Mouse (Mus musculus): ENCODE data around the gene Dph1. TPM values are rescaled to one million over a fixed set of nuclear protein-coding genes. Genes with fewer than 3 reads are reported as not detected.

Dph1 gene
- polyA plus RNA-seq, 1 experiment from 2014 or later, result 23.5 TPM

- 45% methylated on average over 8 of the region's 8 CpGs for WGBS
- H3K9ac ChIP-seq, result no peak overlapping the region
Observed at GRCm38 (mm10) chr11:75201721-75202120, 10.7 kb upstream of the Dph1 start.

DNA sequence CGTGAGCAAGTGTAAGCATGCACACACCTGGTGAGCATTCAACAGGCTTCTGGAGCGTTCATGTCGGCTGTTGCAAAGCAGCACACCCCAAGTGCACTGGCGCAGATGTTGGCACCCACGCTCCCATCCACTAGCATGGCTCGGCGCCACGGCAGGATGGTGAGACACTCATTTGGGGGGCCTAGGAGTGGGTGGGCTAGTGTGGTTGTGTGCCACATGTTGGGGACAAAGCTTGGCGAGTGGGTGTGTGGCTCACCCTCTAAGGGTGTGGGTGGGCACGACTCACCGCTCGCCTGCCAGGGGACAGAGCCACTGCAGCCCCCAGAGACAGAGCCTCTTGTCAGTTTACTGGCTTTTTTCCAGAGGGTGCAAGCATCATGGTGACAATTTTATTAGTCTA lies 9.9 kb upstream of the Dph1 start:
- Histone ChIP-seq H3K4me2 (no peak overlapping the region), H3K9ac (no peak overlapping the region), H3K36me3 (no peaks in the 10 kb centered on the region), H3K9me3 (replicated peaks) (no peaks in the 10 kb centered on the region; the same call in 1 of the 2 replicates), H3K4me3 (no peak overlapping the region), H3K4me1 (replicated peaks) (peaks cover 78% of the 10 kb centered on the region), H3K27me3 (replicated peaks) (peaks cover 14% of the 10 kb centered on the region), H3K27ac (ENCODE audit: poor library complexity, severe bottlenecking) (no peak overlapping the region)
- 88% methylated on average over 12 of the region's 12 CpGs for WGBS
- ATAC-seq (ENCODE audit: insufficient number of reproducible peaks, low FRiP score), result no peak

More at GRCm38 (mm10) chr11:75201721-75202120, 10.7 kb upstream of the Dph1 start:
- H3K4me2 ChIP-seq, result no peak overlapping the region
- no peak overlapping the region for H3K27ac ChIP-seq (ENCODE audit: poor library complexity, severe bottlenecking)
- H3K27me3 ChIP-seq (replicated peaks), result peaks cover 6% of the 10 kb centered on the region
- no peaks in the 10 kb centered on the region; the same call in 1 of the 2 replicates for H3K9me3 ChIP-seq (replicated peaks)
- H3K4me3 ChIP-seq, result no peak overlapping the region
- no peaks in the 10 kb centered on the region for H3K36me3 ChIP-seq
- H3K4me1 ChIP-seq (replicated peaks), result peaks cover 76% of the 10 kb centered on the region
- ATAC-seq (ENCODE audit: insufficient number of reproducible peaks, low FRiP score), result no peak

DNA sequence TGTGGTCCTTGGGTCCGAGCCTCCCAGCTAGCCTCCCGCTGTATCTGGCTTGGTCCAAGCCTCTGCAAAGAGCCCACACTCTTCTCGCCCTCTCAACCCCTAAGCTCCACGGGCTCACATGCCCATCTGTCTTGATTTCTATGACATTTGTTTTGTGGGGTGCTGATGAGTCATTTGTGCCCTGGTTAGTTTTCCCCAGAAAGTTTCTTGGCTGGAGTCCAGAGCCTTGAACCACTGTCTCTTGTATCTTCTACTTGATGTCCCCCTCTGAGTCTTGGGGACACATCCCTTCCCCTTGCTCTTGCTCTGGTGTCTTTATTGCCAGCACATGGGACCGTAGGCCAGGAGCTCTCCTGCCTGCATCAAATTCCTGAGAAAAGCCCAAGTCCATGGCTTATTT lies 8.9 kb upstream of the Dph1 start:
- 75% methylated on average over 5 of the region's 5 CpGs for WGBS
- Histone ChIP-seq H3K9me3 (replicated peaks) (no peaks in the 10 kb centered on the region; the same call in 1 of the 2 replicates), H3K27me3 (replicated peaks) (peaks cover 24% of the 10 kb centered on the region), H3K36me3 (no peaks in the 10 kb centered on the region), H3K27ac (ENCODE audit: poor library complexity, severe bottlenecking) (no peak overlapping the region), H3K4me1 (replicated peaks) (peaks cover 77% of the 10 kb centered on the region), H3K4me3 (no peak overlapping the region), H3K4me2 (no peak overlapping the region), H3K9ac (no peak overlapping the region)
- no peak for ATAC-seq (ENCODE audit: insufficient number of reproducible peaks, low FRiP score)

- ATAC-seq (ENCODE audit: insufficient number of reproducible peaks, low FRiP score), result no peak
- WGBS, result 62% methylated on average over 4 of the region's 4 CpGs
- H3K4me3 ChIP-seq, result no peak overlapping the region
- peaks cover 36% of the 10 kb centered on the region for H3K27me3 ChIP-seq (replicated peaks)
- peaks cover 73% of the 10 kb centered on the region for H3K4me1 ChIP-seq (replicated peaks)
- H3K4me2 ChIP-seq, result no peak overlapping the region
- no peaks in the 10 kb centered on the region for H3K36me3 ChIP-seq
- H3K9me3 ChIP-seq (replicated peaks), result no peaks in the 10 kb centered on the region; the same call in 1 of the 2 replicates
- no peak overlapping the region for H3K27ac ChIP-seq (ENCODE audit: poor library complexity, severe bottlenecking)
- H3K9ac ChIP-seq, result no peak overlapping the region
Observed at GRCm38 (mm10) chr11:75198792-75199191, 7.8 kb upstream of the Dph1 start.

DNA sequence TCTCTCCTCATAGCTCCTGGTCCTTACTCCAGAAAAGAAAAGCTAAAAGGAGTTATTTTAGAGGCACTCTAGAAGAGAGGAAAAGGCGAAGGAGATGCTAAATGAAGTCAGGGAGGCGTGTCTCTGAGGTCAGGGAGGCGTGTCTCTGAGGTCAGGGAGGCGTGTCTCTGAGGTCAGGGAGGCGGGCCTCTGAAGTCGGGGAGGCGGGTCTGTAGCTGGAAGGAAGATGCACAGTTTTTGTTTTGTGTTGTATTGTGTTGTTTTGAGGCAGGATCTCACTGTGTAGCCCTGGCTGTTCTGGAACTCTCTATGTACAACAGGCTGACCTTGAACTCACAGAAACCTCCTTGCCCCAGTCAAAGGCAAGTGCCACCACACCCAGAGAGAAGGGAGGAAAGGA lies 6.9 kb upstream of the Dph1 start:
- no peaks in the 10 kb centered on the region for H3K36me3 ChIP-seq
- H3K4me1 ChIP-seq (replicated peaks), result peaks cover 71% of the 10 kb centered on the region
- H3K9me3 ChIP-seq (replicated peaks), result no peaks in the 10 kb centered on the region; the same call in 1 of the 2 replicates
- H3K9ac ChIP-seq, result no peak overlapping the region
- no peak overlapping the region for H3K4me3 ChIP-seq
- H3K27me3 ChIP-seq (replicated peaks), result peaks cover 42% of the 10 kb centered on the region
- ATAC-seq (ENCODE audit: insufficient number of reproducible peaks, low FRiP score), result no peak
- no peak overlapping the region for H3K27ac ChIP-seq (ENCODE audit: poor library complexity, severe bottlenecking)
- H3K4me2 ChIP-seq, result no peak overlapping the region
- WGBS, result 35% methylated on average over 7 of the region's 7 CpGs

DNA sequence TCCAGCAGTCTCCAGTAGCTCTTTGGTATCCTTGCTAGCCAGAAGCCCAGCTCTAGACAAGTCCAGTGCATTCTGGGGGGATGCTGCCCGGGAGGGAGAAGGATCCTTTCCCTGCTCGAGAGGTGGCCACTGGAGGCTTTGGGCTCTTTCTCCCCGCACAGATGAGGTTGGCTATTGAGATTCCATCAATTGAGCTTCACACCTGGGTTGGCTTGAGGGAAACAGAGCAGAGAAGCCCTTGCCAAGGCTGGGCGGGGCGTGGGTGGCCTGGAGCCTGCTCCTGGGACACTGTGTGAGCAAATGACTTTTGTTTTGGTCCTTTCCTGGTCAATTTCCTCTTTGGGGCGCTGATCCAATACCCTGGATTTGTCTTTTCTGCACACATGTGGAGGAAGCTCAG lies 5.1 kb upstream of the Dph1 start:
- H3K4me1 ChIP-seq (replicated peaks), result peaks cover 68% of the 10 kb centered on the region
- peaks cover 42% of the 10 kb centered on the region for H3K27me3 ChIP-seq (replicated peaks)
- no peak overlapping the region for H3K4me3 ChIP-seq
- WGBS, result 60% methylated on average over 6 of the region's 6 CpGs
- no peak for ATAC-seq (ENCODE audit: insufficient number of reproducible peaks, low FRiP score)
- no peak overlapping the region for H3K27ac ChIP-seq (ENCODE audit: poor library complexity, severe bottlenecking)
- no peaks in the 10 kb centered on the region; the same call in 1 of the 2 replicates for H3K9me3 ChIP-seq (replicated peaks)
- no peaks in the 10 kb centered on the region for H3K36me3 ChIP-seq
- H3K9ac ChIP-seq, result no peak overlapping the region
- H3K4me2 ChIP-seq, result 0 out of 2 replicates have a peak overlapping the region, but pooled peaks have one; percentile 87

GRCm38 (mm10) chr11:75194850-75195461 lies 3.9 kb upstream of the Dph1 start:
- peaks cover 42% of the 10 kb centered on the region for H3K27me3 ChIP-seq (replicated peaks)
- H3K27ac ChIP-seq (ENCODE audit: poor library complexity, severe bottlenecking), result peak overlapping the region; percentile 84
- H3K4me1 ChIP-seq (replicated peaks), result peaks cover 63% of the 10 kb centered on the region
- no peaks in the 10 kb centered on the region for H3K36me3 ChIP-seq
- no peaks in the 10 kb centered on the region; the same call in 1 of the 2 replicates for H3K9me3 ChIP-seq (replicated peaks)
- peak overlapping the region; percentile 71 for H3K4me3 ChIP-seq
- H3K9ac ChIP-seq, result peak overlapping the region; percentile 80
- H3K4me2 ChIP-seq, result peak overlapping the region; percentile 87
- ATAC-seq (ENCODE audit: insufficient number of reproducible peaks, low FRiP score), result no peak
- 2% methylated on average over 39 of the region's 39 CpGs for WGBS

DNA sequence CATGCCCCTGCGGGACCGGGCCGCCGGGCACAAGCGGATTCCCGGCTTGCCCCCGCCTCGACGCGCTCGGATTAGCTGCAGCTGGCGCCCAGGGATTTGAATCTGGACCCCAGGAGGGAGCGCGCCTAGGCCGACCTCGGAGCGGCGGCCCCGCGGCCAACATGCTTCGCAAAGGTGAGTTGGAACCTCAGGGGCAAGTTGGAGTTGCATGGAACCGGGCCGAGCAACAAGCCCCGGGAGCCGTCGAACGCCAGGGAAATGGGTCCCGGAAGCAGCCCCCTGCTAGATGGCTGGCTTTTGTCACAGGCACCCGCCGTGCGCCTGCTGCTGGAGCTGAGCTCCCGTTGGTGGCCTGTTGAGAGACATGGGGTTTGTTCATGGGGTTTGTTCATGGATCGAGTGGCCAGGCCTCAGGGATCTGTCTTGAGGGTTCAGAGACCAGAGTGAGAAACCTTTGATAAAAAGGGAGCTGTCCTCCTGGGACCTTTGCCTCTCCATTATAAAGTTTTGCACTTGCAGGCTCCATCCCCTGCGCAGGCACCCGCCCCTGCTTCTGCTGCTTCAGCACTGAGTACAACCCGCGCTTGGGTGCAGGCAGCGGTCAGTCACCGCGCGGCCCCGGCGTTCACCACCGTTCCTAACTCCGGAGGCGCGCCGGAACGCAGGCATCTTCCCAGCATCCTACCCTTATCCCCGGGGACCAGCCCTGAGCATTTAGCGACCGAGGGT lies 3.2 kb upstream of the Dph1 start:
- no peaks in the 10 kb centered on the region for H3K9me3 ChIP-seq (replicated peaks)
- H3K27ac ChIP-seq (ENCODE audit: poor library complexity, severe bottlenecking), result peak overlapping the region; percentile 84
- no peak for ATAC-seq (ENCODE audit: insufficient number of reproducible peaks, low FRiP score)
- H3K4me1 ChIP-seq (replicated peaks), result peaks cover 62% of the 10 kb centered on the region
- H3K4me3 ChIP-seq, result peak overlapping the region; percentile 71
- H3K4me2 ChIP-seq, result peak overlapping the region; percentile 87
- under 1% methylated on average over 52 of the region's 52 CpGs for WGBS
- no peaks in the 10 kb centered on the region for H3K36me3 ChIP-seq
- peak overlapping the region; percentile 80 for H3K9ac ChIP-seq
- peaks cover 42% of the 10 kb centered on the region for H3K27me3 ChIP-seq (replicated peaks)

GRCm38 (mm10) chr11:75193256-75194071 lies 2.4 kb upstream of the Dph1 start, which contains the start of gene Rtn4rl1:
Rtn4rl1 (plus strand) TSS chr11:75193783.
- ATAC-seq (ENCODE audit: insufficient number of reproducible peaks, low FRiP score), result peak; percentile 31; the same call in 1 of the 2 replicates
- Histone ChIP-seq H3K4me1 (replicated peaks) (peaks cover 67% of the 10 kb centered on the region), H3K27ac (ENCODE audit: poor library complexity, severe bottlenecking) (peak within 1 kb of the TSS; percentile 84), H3K9ac (peak within 1 kb of the TSS; percentile 80), H3K36me3 (no peaks in the 10 kb centered on the region), H3K27me3 (replicated peaks) (peaks cover 42% of the 10 kb centered on the region), H3K4me3 (peak within 1 kb of the TSS; percentile 71), H3K9me3 (replicated peaks) (no peaks in the 10 kb centered on the region), H3K4me2 (peak within 1 kb of the TSS; percentile 87)
- under 1% methylated on average over 66 of the region's 84 CpGs for WGBS

DNA sequence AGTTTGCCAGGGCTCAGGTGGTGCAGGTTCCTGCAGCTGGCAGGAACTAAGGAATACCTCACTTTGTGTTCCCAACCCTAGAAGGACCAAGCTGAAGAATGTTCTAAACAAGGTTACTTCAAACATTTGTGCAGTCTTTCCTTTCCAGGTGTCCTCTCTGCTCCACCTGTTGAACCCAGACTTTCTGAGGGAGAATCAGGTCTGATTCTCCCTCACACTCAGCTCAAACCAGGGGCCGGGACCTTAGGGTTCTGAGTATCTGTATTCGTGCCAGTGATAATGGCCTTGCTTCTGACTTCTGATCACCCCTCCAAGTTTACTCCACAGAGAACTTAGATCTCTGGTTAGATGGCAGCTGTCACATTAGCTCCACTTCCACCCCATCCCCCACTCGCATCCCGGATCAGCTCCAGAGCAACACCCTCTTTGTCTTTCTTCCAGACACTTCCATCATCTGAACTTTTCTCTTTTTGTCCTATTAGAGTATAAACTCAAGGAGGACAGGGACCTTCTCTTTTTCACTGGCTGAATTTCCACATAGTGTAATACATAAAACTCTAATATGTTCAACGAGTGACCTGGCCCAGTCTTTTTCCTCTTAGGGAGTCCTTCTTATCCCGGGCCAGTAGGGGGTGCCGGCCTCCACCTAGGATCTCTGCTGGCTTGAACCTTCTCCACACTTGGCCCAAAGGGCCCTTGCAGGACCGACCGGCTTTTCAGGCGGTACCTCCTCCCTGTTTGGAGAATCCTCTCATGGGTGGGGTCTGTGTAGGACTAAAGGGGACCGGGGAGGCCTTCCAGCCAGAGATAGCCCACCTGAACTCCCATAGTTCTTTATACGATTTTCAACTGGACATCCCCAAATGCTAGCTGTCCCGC lies 1.5 kb upstream of the Dph1 start:
- ATAC-seq (ENCODE audit: insufficient number of reproducible peaks, low FRiP score), result peak; percentile 37; the same call in 1 of the 2 replicates
- peak overlapping the region; percentile 87 for H3K4me2 ChIP-seq
- H3K27ac ChIP-seq (ENCODE audit: poor library complexity, severe bottlenecking), result peak overlapping the region; percentile 84
- H3K27me3 ChIP-seq (replicated peaks), result peaks cover 42% of the 10 kb centered on the region
- H3K9me3 ChIP-seq (replicated peaks), result no peaks in the 10 kb centered on the region
- H3K4me1 ChIP-seq (replicated peaks), result peaks cover 67% of the 10 kb centered on the region
- peak overlapping the region; percentile 80 for H3K9ac ChIP-seq
- H3K4me3 ChIP-seq, result peak overlapping the region; percentile 71
- no peaks in the 10 kb centered on the region for H3K36me3 ChIP-seq
- WGBS, result 23% methylated on average over 13 of the region's 13 CpGs
